Mouse (Mus musculus) T-helper 1 cell (primary cell): ENCODE data around the gene Ltb4r2.

Source experiments
- in situ Hi-C: fragments of 300-600 bp; cut with MboI, MseI; formaldehyde crosslinking; loops from one replicate; pipeline ENCODE4 v1.15.1; 2025; ENCODE audit warnings: high pct_unique_total_duplicates

Gene Ltb4r2

DNA sequence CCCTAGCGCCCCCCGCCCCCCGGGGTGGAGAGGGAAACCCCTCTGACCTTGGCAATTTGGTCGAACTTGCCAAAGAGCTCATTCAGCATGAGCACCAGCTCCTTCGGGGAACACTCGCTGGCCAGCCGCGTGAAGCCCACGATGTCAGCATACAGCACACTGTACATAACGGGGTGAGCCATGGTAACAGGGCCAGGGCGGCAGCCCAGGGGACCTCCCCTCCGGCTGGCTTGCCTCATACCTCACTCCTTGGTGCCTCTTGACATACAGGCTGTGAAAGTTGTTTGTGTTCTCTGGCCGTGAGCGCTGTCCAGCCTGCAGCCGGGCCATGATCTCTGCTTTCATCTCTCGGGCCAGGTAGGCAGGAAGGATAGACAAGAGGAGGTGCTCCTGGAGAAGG lies 18.4 kb downstream of the Ltb4r2 start:
- in situ Hi-C loops: no loop called here

DNA sequence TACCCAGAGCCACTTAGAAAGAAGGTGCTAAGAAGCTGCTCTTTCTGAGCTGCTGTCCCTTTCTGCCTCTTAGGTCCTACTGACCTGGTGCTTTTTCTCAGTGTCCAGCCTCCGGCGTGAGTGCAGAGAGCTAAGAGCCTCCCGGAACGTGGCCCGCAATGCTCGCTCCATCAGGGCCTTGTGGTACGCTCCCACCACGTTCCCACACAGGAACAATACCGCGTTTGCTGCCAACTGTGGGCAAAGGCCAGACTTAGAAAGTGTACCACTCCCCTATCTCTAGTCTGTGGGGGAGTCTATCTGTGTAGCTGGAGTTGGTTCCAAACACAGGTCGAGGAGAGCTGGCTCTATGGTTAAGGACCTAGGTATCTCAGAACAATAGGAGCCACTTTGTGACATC lies 19.5 kb downstream of the Ltb4r2 start:
- in situ Hi-C loops: no loop called here

DNA sequence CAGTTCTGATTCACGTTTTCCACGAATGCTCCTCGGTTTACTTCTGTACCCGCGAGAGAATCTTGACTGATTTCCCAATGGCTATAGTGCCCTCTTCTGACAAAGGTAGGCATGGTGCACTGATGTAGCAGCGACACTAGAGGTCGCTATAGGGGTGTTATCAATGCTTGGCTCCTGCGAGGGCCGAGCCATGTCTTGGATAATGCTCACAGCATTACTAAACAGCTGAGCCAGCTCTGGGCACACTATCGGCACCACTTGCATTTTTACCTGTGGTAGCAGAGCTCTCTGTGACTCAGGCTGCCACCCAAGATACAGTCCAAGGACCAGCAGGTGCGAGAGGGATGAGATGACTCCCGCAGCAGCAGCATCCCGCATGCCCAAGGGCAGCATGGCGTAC lies 20.1 kb downstream of the Ltb4r2 start:
- in situ Hi-C loops: no loop called here

DNA sequence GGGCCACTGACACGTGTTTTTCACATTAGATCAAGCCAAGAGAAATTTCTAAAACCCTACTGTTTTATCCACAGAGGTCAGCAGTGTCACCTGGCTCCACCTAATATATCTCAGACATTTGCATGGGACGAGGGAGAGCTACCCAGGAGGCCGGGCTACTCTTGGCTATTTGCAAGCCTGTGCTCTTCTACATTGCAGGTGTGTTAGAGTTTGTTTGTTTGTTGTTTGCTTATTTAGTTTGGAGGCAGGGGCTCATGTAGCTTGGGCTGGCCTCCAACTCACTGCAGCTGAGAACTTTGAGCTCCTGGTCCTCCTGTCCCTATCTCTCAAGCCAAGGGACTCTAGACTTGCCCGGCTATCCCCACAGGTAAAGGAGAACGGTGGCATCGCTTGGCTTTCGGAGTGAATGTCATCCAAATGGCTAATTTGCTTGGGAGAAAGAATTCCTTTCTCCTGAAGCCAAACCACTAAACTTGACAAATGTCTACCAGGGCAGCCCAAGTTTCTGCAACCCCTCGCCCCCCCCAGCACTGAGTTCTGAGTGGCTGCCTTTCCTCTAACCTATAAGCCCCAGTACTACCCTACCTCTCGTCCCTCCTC lies 21.2 kb downstream of the Ltb4r2 start:
- in situ Hi-C loops: no loop called here

DNA sequence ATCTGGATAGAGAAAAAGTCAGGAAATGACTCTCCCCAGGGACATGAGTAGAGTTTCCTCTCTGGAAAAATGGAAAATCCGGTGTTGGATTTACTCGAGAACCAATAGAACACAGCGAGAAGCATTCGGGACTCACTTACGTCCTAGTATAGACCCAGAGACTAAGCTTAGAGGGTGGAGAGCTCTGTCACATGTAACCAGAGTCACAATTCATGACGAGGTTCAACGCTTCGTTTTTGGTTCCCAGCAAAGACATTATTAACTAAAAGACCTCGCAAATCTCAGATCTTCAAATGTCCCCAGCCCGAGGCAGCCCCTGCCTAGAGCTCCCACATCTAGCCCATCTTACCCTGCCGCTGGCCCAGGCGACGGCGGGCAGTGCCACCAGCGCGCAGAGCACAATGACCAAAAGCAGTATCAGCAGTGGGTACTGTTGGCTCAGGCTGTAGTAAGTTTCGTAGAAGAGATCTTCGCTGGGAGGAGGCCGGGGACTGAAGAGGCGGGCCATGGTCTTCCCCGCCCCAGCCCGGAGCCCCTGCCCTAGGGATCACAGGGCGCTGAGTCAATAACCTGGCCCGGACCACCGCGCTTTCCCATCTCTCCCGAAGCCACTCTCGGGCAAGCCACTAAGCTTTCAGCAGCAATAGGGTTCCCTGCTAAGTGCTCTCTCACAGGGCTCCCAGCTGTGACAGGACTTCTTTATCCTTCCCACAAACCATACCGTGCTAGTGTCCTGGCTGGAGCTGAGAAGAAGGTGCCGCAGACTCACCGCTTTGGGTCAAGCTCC lies 22.1 kb downstream of the Ltb4r2 start:
- in situ Hi-C loops: no loop called here

DNA sequence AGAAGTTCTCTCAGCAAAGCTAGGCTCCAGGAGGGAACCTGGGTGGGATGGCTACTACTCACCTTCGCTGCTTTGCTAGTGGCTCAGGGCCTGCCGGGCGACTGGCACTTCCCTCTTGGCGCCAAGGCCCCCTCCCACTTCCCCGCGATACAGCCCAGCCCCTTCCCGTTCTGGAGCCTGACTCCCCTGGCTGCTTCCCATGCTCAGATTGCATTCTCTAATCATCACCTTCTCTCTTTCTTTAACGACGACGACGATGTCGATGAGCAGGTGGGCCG lies 22.7 kb downstream of the Ltb4r2 start, which contains the start of gene Adcy4:
TSS of gene Adcy4 (minus strand) at position 138 of the 278 bp plus-strand sequence.
- in situ Hi-C loops: no loop called here

DNA sequence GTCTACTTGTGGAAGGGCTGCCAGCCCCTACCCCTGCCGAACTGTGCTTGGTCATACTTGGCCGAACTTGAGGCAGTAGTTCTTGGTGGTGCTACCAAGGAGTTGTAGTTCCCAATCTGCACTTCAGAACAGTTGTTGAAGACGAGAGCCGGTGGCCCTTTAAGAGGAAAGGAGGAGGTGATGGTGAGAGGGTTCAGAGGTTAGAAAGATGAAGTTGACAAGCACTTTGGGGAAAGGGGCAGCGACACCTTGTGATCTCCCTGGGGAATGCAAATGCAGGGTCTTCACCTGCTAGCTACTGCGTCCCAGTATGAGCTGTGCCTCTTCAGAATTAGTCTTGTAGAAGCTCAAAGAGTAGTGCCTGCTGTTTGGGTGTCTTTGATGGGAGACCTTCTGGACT lies 24.0 kb downstream of the Ltb4r2 start:
- in situ Hi-C loops: loop anchor here (5.0 kb wide), 3 partner anchors 47 to 137 kb away; no protein-coding TSS in a partner anchor

DNA sequence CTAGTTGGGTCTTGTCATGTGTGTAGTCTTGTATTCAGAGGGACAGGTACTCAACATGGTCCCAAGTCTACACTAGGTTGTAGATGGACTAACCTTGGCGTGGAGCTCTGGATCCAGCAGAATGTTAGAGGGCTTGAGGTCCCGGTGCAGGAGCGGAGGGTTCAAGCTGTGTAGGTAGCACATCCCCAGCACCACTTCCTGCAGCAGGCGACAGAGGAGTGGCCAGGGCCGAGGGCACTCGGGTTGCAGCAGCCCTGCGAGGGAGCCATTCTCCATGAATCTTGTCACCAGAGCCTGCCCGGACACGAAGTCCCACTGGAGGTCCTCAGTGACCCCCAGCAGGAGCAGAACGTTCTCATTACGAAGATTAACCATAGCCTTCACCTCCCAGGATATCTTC lies 26.5 kb downstream of the Ltb4r2 start:
- in situ Hi-C loops: loop anchor here (5.0 kb wide), 3 partner anchors 45 to 135 kb away; no protein-coding TSS in a partner anchor

DNA sequence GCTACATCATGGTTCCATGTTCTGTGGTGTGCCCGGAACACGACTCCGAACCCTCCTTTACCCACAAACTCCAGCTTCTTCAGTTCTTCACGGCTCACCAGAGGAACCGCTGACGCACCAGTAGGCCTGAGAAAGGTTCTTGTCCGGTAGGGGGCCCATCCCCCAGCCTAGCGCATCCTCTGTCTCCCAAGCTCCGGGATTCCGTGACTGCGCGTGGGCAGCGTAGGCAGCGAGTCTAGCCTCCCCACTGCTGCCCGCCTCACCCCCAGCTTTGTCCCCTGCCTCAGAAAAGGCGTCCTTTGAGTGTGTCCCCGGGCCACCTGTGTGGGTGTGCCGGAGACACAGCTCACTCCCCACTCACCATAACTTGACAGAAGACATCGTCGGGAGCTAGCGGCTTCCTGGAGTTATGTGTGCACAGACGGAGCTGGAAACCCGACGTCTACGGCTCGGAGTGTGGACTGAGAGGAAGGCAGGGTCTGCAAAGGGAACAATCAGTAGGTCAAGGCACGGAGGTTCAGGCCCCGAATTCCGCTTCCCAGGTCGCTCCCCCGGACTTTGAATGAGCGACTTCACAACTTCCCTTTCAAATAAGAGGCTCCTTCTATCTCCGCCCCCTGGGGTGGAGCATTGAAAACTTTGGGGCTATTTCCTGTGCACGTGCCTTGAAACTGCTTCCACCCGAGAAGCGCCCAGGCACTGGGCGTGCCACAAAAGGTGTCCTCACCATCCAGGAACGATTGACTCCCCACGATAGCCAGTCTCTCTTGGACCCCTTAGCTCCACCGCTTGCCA lies 27.2 kb downstream of the Ltb4r2 start, which contains the start of gene Ripk3:
TSS of gene Ripk3 (minus strand) at position 610 of the 795 bp plus-strand sequence.
- in situ Hi-C loops: loop anchor here (5.0 kb wide), 3 partner anchors 44 to 134 kb away; no protein-coding TSS in a partner anchor

DNA sequence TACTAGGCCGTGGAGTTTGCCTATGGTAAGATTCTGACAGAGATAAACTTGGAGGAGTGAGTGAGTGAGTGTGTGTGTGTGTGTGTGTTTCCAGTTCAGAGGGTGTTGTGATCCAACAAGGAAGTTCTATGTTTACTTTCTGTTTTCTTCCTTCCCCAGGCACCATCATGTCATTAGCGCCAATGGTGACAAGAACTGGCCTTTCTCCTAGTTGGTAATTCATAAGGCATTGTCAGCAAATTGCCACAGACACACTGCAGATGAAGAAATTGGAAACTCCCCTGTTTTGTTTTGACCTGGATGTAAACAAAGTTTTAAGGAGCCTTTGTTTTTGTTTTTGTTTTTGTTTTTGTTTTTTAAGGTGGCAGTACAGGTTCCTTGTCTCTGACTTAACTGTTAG lies 32.2 kb downstream of the Ltb4r2 start:
- in situ Hi-C loops: no loop called here

DNA sequence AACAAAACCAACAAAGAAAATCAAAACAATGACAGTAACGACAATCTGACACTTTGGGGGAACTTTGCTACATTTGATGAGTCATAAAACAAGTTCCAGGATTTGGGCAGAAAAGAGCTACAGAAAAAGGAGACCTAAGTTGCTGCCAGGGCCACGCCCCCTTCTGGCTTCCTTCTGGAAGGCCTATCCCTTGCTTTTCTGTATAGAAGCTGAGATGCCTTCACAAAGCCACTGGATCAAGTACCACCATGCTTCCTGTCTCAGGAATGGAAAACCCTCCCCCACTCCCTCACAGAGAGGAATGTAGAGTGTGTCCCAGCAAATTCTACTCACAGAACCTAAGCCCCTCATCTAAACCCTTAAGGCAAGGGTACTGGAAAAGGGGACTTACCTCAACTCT lies 32.7 kb downstream of the Ltb4r2 start:
- in situ Hi-C loops: no loop called here

DNA sequence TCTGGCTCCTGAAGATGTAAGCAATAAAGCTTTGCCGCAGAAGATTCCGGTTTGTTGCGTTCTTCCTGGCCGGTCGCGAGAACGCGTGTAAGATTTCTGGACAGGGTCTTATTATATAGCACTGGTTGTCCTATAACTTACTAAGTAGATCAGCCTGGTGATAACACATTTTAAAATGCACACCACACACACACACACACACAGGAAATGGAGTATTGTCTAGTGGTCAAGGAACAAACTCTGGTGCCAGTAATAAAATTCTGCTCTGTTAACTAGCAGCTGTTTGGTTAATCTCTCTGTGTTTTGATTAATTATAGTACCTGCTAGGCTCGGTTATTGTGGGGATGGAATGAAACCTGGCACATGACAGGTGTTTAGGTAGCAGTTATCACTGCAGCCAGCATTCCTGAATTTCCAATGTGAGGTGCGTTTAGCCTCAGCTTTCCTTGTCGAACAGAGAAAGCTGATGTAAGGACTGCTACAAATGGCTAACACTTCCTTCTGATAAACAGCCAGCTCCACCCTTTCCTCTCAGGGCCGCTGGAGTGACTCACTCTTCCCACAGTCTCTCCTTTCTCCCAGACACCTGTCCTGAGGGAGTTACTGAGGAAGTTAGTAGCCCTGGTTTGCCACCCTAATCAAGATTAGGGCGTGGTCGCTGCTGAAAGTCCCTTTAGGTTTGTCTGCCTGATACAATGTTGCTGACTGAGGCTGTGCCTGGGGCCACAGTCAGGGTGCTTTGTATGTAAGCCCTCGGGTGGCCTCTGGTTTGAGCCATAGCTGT lies 34.3 kb downstream of the Ltb4r2 start:
- in situ Hi-C loops: no loop called here
